Mouse (Mus musculus) stomach, embryonic 14.5 days (tissue): ENCODE results near the gene Gm20388. TPM values are rescaled to one million over a fixed set of nuclear protein-coding genes. Genes with fewer than 3 reads are reported as not detected.
A peak's percentile ranks its signal among the peaks of the same experiment; 100 is the strongest.
"Not testable (repeated sequence)": the region's sequence is repeated elsewhere in the genome, so short reads cannot be mapped to it uniquely, and the experiment has no call there.

Source experiments
- ATAC-seq: fragments of 200-750 bp; cut with Nextera tagmentation; 2 replicates; pipeline ENCODE4 v1.8.0; 2017; ENCODE audit warnings: low read depth, moderate TSS enrichment; ENCODE audit not compliant: insufficient number of reproducible peaks, insufficient read depth, low FRiP score
- H3K27ac ChIP-seq: fragments of 300-500 bp; sonication (generic); 2 replicates; pipeline ENCODE4 v1.5.1; 2014; ENCODE audit warnings: mild to moderate bottlenecking, low read length, moderate library complexity, mixed read lengths
- H3K27me3 ChIP-seq: fragments of 300-500 bp; sonication (generic); 2 replicates; pipeline ENCODE4 v1.6.1; 2014; ENCODE audit warnings: low read length, control low read depth, mixed read lengths; ENCODE audit not compliant: control insufficient read depth, insufficient read depth
- H3K36me3 ChIP-seq: fragments of 300-500 bp; sonication (generic); 2 replicates; pipeline ENCODE4 v1.6.1; 2014; ENCODE audit warnings: mild to moderate bottlenecking, control low read depth, low read length, moderate library complexity, mixed read lengths; ENCODE audit not compliant: control insufficient read depth, insufficient read depth
- H3K4me1 ChIP-seq: fragments of 300-500 bp; sonication (generic); 2 replicates; pipeline ENCODE4 v1.6.1; 2014; ENCODE audit warnings: low read length, control low read depth, mixed read lengths; ENCODE audit not compliant: control insufficient read depth, insufficient read depth
- H3K4me2 ChIP-seq: fragments of 300-500 bp; sonication (generic); replicated peaks from 2 replicates; pipeline ENCODE4 v1.6.1; 2014; ENCODE audit warnings: low read depth, low read length, control low read depth
- H3K4me3 ChIP-seq: fragments of 300-500 bp; sonication (generic); 2 replicates; pipeline ENCODE4 v1.5.1; 2014; ENCODE audit warnings: low read depth, low read length, control low read depth
- H3K9ac ChIP-seq: fragments of 300-500 bp; sonication (generic); replicated peaks from 2 replicates; pipeline ENCODE4 v1.6.1; 2014; ENCODE audit warnings: low read depth, mild to moderate bottlenecking, control low read depth, low read length, moderate library complexity, mixed read lengths
- H3K9me3 ChIP-seq: fragments of 300-500 bp; sonication (generic); 2 replicates; pipeline ENCODE4 v1.6.1; 2016; ENCODE audit warnings: low read depth, low read length, control low read depth; ENCODE audit not compliant: control insufficient read depth
- WGBS: fragments of 180-500 bp; shearing (Covaris S2); extraction: QIAGEN DNeasy Blood & Tissue Kit; methylation state at CpG from one replicate; pipeline ENCODE4 v1.1.7; 2014; 5-methylcytosine and 5-hydroxymethylcytosine counted together
- polyA plus RNA-seq: library from polyadenylated mRNA; unstranded; fragments of >200 nt; fragmentation: Nextera tagmentation; extraction: Ambion mirVana; gene quantifications from 2 replicates; pipeline ENCODE4 v1.2.1, GENCODE M21; 2014

Gene Gm20388
- polyA plus RNA-seq, 1 experiment from 2014 or later = 11.4 TPM

DNA sequence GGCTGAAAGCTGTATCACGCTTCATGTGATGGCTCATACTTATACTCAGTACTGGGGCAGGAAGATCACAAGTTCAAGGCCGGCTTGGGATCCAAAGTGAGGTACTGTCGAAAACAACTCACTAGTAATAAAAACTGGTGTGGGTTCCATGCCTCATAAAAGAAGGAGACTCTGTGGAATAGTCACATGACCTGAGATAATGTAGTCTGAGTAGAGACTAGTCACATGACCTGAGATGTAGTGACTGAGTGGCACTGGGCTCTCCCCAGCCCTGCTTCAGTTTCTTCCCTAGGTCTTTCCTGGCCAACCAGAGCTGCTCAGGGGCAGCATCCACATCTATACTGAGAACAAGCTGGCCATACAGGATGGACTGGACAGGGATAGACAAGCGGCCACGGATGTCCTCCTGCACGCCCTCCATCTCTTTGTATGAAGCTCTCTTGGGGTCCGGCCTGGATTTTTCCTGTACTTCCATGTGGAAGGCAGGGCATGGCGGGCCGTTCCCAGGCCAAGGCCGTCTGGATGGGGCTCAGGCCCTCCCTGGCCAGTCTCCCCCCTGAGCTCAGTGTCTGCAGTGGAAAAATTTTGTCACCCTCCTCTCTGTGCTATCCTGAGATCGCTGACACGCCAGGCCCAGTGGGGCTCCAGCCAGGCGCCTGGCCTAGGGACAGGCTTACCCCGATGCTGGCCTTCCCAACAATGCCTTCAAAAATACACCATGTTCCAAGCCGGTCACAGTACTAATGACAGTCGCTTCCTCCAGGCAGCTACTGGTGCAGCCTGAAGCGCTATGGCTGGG, 2713.4 kb downstream of the Gm20388 start:
- no peak overlapping the region for H3K27ac ChIP-seq
- H3K4me1 ChIP-seq = 0 out of 2 replicates have a peak, but pooled peaks cover 3% of the 10 kb centered on the region
- H3K9me3 ChIP-seq = no peaks in the 10 kb centered on the region
- no peak overlapping the region for H3K4me2 ChIP-seq
- no peaks in the 10 kb centered on the region for H3K36me3 ChIP-seq
- H3K9ac ChIP-seq = no peak overlapping the region
- no peaks in the 10 kb centered on the region for H3K27me3 ChIP-seq
- ATAC-seq = no peak
- 89% methylated on average over 17 of the region's 17 CpGs for WGBS
- H3K4me3 ChIP-seq = no peak overlapping the region

DNA sequence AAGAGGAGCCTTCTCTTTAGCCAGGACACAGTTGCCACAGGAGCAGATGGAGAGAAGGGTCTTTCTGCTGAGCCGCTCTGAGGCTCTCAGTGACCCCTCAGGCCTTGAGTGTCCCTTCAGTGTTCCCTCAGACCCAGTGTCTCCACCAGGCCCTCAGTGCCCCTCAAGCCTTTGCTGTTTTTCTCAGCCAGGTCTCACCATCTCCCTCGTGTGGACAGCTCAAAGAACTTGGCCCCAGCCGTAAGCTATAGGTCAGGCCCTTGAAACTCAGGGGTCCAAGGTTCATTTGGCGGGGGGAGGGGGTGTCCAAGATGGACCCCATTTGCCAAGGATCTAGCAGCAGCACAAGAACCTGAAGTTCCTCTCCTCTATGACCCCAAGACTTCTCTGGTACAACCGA, 2714.0 kb downstream of the Gm20388 start:
- WGBS = 64% methylated on average over 5 of the region's 5 CpGs
- Histone ChIP-seq H3K9ac (no peak overlapping the region), H3K4me3 (no peak overlapping the region), H3K27ac (no peak overlapping the region), H3K27me3 (no peaks in the 10 kb centered on the region), H3K4me2 (no peak overlapping the region), H3K4me1 (0 out of 2 replicates have a peak, but pooled peaks cover 3% of the 10 kb centered on the region), H3K36me3 (no peaks in the 10 kb centered on the region), H3K9me3 (no peaks in the 10 kb centered on the region)
- no peak for ATAC-seq

DNA sequence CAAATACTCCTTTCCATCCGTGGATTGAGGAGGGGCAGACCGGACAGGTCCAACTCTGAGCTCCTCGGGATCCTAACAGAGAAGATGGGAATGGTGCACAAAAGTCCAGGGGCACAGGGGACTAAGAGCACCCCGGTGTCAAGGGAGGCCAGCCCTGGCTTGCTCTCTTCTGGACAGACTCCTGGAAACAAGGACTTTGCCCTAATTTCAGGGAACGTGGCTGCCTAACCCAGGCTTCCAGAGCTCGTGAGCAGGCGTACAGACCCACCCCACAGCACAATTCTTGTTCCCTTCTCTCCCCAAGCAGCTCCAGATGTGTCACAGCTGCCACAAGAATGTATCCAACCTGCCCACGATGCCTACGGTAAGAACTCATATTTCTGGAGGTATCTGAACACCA, 2715.2 kb downstream of the Gm20388 start:
- 80% methylated on average over 9 of the region's 9 CpGs for WGBS
- no peak overlapping the region for H3K4me3 ChIP-seq
- ATAC-seq = no peak
- H3K27ac ChIP-seq = no peak overlapping the region
- no peaks in the 10 kb centered on the region for H3K9me3 ChIP-seq
- no peak overlapping the region for H3K9ac ChIP-seq
- H3K4me2 ChIP-seq = no peak overlapping the region
- H3K27me3 ChIP-seq = no peaks in the 10 kb centered on the region
- no peaks in the 10 kb centered on the region for H3K36me3 ChIP-seq
- 0 out of 2 replicates have a peak, but pooled peaks cover 3% of the 10 kb centered on the region for H3K4me1 ChIP-seq

GRCm38 (mm10) chr8:122626896-122627295, 2716.3 kb downstream of the Gm20388 start:
- H3K4me2 ChIP-seq = no peak overlapping the region
- H3K27me3 ChIP-seq = no peaks in the 10 kb centered on the region
- WGBS = 77% methylated on average over 2 of the region's 2 CpGs
- H3K4me1 ChIP-seq = 0 out of 2 replicates have a peak, but pooled peaks cover 3% of the 10 kb centered on the region
- H3K27ac ChIP-seq = no peak overlapping the region
- H3K9me3 ChIP-seq = no peaks in the 10 kb centered on the region
- no peaks in the 10 kb centered on the region for H3K36me3 ChIP-seq
- no peak for ATAC-seq
- H3K4me3 ChIP-seq = no peak overlapping the region
- H3K9ac ChIP-seq = no peak overlapping the region

DNA sequence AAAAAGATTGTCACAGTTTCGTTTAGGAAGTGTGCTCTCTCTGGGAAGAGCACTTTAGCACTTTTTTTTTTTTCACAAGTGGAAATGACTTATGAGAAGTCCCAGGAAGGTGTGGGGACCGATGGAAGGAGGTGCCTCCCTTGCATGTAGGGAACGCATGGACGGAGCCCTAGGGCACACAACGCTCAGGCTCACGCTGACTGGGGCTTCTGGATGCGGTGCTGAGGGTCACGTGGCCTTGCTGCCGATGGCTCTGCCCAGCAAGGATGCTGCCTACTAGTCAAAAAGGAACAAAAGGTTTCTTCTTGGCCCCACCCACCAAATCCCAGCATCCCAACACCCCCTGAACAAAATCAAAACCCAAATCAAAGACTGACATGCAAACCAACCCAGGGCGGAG, 2718.7 kb downstream of the Gm20388 start:
- H3K4me2 ChIP-seq = no peak overlapping the region
- no peak for ATAC-seq
- no peaks in the 10 kb centered on the region for H3K9me3 ChIP-seq
- H3K9ac ChIP-seq = no peak overlapping the region
- H3K4me1 ChIP-seq = no peaks in the 10 kb centered on the region
- H3K36me3 ChIP-seq = no peaks in the 10 kb centered on the region
- no peaks in the 10 kb centered on the region for H3K27me3 ChIP-seq
- WGBS = 44% methylated on average over 10 of the region's 10 CpGs
- no peak overlapping the region for H3K4me3 ChIP-seq
- H3K27ac ChIP-seq = no peak overlapping the region

DNA sequence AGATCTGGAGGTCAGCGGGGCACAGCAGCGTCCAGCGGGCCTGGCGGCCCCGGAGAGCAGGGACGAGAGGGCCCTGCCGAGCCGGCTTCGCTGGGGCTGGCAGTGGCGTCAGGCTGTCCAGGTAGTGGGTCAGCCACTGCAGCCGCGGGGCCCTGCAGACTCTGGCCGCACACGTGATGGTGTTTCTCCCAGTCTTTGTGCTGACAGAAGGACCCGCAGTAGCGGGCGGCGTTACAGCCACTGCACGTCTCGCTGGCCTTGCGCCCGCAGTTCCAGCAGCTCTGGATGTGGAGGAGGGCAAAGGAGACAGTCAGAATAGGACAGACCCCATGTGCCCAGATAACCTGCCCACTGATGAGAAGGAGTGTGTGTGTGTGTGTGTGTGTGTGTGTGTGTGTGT, 2720.1 kb downstream of the Gm20388 start:
- H3K9ac ChIP-seq = no peak overlapping the region

GRCm38 (mm10) chr8:122632134-122632533, 2721.5 kb downstream of the Gm20388 start:
- H3K4me1 ChIP-seq, H3K36me3 ChIP-seq, H3K9me3 ChIP-seq, H3K27ac ChIP-seq, ATAC-seq, H3K27me3 ChIP-seq, H3K4me3 ChIP-seq, H3K9ac ChIP-seq, H3K4me2 ChIP-seq: not testable (repeated sequence)
- 77% methylated on average over 3 of the region's 3 CpGs for WGBS

More for the DNA sequence above, 2720.1 kb downstream of the Gm20388 start:
- H3K4me2 ChIP-seq = 0 out of 2 replicates have a peak overlapping the region, but pooled peaks have one; percentile 10
- H3K4me1 ChIP-seq = no peaks in the 10 kb centered on the region; the same call in 1 of the 2 replicates
- no peaks in the 10 kb centered on the region for H3K27me3 ChIP-seq
- H3K4me3 ChIP-seq = no peak overlapping the region
- H3K27ac ChIP-seq = no peak overlapping the region
- no peak for ATAC-seq
- H3K36me3 ChIP-seq = no peaks in the 10 kb centered on the region
- H3K9me3 ChIP-seq = no peaks in the 10 kb centered on the region
- WGBS = 58% methylated on average over 22 of the region's 22 CpGs

- Histone ChIP-seq H3K27ac (no peak overlapping the region), H3K4me2 (no peak overlapping the region), H3K4me3 (no peak overlapping the region), H3K36me3 (no peaks in the 10 kb centered on the region), H3K27me3 (no peaks in the 10 kb centered on the region), H3K4me1 (peaks cover 9% of the 10 kb centered on the region; the same call in 1 of the 2 replicates), H3K9ac (no peak overlapping the region), H3K9me3 (no peaks in the 10 kb centered on the region)
- 96% methylated on average over 14 of the region's 14 CpGs for WGBS
- ATAC-seq = no peak
Observed at GRCm38 (mm10) chr8:122633205-122633604, 2722.6 kb downstream of the Gm20388 start.
